Mouse (Mus musculus) activated CD4-positive, CD25-positive, alpha-beta regulatory T cell, adult 4 months (primary cell): Measurements from ENCODE around the gene Foxred1. TPM values are rescaled to one million over a fixed set of nuclear protein-coding genes. Genes with fewer than 3 reads are reported as not detected.

Experiments
- ATAC-seq: one replicate; pipeline ENCODE4 v1.8.0; 2017
- polyA plus RNA-seq, 2 experiments: library from polyadenylated mRNA; unstranded; fragments of 100-300 nt; shearing (Covaris generic); gene quantifications; one replicate each; pipeline ENCODE4 v1.2.1; 2017

Gene Foxred1
- polyA plus RNA-seq: 10 to 100 TPM; 22.8 to 24.7 TPM

- ATAC-seq: peak; percentile 97
Measured at GRCm38 (mm10) chr9:35210542-35211474, at the start of gene Foxred1. TSS of gene Foxred1 (minus strand) at chr9:35211055.

DNA sequence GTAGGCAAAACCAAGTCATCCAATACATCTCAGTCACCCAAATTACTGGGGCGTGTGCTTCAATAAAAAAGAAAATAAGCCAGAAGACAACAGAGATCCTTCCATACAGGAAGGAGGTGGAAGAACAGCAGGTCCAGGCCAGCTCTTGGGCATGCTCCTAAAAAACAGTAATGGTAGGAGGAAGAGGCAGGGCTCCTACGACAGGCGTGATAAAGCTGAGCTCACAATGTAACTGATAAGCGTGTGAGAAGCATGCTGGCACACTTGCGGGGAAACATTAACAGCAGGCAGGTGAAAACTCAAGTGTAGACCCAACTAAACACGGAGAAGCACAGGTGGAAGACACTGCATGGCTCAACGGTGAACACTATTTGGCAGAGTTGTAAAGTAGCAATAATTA, 46.5 kb upstream of the Foxred1 start:
- ATAC-seq: no peak

DNA sequence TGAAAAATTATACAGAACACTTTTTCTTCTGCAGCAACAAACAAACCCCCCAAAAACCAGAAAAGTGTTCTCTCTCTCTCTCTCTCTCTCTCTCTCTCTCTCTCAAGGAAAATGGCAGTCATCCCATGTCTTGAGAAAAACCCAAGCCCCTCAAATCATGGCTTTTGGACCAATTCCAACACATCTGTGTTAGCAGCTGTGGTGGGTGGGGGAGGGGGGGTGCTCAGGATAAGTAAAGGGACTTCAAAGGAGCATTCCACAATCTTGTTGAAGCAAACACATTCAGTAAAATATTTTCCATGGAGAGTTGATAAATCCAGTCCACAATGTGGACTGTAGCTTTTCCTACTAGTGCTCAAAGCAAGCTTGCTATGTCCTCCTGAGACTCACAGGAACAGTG, 38.6 kb upstream of the Foxred1 start:
- ATAC-seq: no peak

DNA sequence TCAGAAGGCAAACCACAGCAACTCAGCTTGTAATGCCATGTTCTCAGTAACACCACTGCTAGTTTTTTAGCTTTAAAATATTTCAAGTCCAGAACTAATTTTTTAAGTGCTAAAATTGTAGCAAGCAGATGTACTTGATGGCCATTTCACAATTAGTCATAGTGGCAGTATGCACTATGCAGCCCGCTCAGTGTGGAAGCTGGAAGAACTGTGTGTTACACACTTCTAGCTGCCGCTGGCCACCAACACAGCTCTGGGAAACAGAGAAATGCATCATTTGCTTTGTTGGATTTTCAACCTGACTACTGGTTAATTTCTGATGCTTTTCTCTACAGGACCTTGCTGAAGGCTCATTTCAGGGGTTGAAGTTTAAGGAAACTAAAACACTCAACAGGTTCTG, 36.5 kb upstream of the Foxred1 start:
- ATAC-seq: no peak

- ATAC-seq: no peak
Measured at GRCm38 (mm10) chr9:35239734-35240133, 28.9 kb upstream of the Foxred1 start.

DNA sequence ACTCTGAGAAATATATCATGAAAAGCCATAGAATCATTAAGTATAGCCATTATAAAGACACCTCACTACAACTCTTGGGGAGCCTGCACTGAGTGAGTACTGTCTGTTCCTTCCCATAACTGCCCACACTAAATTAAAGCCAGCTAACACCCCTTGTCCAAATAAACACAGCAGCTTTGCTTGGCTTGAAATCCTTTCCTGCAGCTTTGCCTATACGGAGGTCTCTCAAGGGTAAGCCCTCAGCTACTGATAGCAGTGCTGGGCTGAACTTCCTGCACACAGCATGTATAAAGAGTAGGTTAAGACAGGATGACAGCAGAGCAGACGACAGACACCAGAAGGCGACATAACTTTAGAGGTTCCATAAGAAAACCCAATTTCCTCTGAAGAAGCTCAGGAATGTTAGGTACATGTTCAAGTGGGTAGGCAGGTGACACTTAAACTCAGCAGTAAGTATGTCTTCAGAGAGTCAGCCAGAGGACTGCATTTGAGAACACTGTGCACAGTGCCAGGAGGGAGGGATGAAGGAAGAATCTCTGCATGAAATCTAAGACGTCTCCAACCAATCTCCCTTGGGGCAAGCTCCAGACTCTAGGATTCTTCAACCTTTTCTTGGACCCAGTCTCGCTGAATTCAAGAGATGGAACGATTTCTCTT, 28.2 kb upstream of the Foxred1 start:
- ATAC-seq: no peak

GRCm38 (mm10) chr9:35238371-35238770, 27.5 kb upstream of the Foxred1 start:
- no peak for ATAC-seq

DNA sequence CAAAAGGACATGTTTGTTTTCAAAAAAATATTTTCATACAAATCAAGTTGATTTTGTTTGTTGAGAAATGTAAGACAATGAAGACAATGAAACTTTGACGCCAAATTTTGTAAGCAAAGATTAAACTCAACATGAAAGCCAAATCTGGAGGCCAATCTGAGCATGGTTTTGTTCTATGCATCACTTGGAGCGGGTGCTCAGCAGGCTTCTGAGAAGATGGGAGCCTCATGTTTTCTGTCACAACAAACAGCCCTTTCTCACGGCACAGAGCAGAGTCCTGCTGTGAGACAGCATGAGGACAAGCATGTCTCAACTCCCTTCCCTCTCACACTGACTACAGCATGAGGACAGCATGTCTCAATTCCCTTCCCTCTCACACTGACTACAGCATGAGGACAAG, 25.1 kb upstream of the Foxred1 start:
- no peak for ATAC-seq

- ATAC-seq: no peak
Measured at GRCm38 (mm10) chr9:35228671-35229070, 17.8 kb upstream of the Foxred1 start.

DNA sequence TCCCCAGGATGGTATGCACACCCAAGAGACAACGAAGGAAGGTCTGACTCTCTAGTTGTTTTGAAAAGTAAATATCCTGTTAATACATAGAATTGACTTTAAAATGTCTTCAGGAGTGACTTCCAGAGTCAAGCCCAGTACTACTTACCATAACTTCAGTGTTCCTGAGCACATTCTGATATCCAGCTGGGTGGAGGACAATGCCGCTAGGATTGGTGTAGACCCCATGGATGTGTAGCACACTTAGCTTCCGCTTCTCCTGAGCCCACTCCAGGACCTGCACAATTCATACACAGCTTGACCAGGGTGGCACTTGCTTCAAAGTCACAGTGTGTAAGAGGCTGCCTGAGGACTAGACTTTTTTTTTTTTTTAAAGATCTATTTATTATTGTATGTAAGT, 12.6 kb upstream of the Foxred1 start:
- no peak for ATAC-seq

DNA sequence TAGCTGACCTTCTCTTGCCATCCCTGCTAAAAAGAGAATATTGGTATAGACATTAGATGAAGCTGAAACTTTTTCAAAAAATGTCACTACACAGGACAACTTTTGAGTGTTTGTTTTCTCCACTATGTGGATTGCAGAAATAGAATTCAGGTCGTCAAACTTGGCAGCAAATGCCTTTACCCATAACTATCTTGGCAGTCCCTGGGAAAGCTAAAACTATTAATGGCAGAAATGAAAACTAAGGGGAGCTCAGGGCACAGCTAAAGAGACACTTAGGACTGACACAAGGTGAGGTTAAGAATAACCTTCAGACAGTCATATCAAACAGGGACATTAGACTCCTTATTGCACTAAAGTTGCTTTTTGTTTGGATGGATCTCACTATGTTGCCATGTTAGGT, 7.1 kb upstream of the Foxred1 start:
- ATAC-seq: no peak

DNA sequence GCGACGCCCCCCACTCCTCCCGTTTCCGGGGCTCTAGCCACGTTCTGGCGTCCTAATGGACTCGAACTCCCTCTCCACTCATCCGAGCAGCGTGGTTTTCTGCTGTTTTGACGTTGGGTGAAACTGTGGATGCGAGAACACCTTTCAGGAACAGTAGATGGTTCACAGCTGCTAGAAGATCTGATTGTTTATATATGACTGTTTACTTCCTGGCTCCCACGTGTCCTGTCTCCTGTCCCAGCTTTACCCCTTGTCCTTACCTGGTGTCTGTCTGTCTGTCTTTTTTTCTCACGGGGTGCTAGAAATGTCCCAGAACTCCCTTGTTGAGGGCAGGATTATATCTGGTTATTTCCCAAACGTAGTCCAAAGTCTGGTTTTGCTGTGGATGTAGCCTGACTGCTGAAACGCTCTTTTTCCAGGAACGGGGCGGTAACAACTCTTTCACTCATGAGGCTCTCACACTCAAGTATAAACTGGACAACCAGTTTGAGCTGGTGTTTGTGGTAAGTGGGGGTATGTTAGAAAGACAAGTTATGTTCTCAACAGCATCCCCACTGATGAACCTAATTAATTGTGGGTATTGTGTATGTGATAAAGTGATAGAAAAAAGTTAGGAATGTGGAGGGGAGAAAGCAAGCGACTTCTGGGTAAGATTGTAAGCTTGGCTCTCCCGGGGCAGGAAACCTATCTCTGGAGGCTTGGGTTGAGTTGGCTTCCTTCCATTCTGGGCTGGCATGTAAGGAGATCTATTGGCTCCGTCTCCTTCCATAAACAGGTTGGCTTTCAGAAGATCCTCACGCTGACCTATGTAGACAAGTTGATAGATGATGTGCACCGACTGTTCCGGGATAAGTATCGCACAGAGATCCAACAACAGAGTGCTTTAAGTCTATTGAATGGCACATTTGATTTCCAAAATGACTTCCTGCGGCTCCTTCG, 987 bp upstream of the Foxred1 start:
- peak; percentile 10 for ATAC-seq

- no peak for ATAC-seq
Measured at GRCm38 (mm10) chr9:35204421-35204820, 6.4 kb downstream of the Foxred1 start.

GRCm38 (mm10) chr9:35203536-35203935, 7.3 kb downstream of the Foxred1 start:
- ATAC-seq: no peak

- ATAC-seq: no peak
Measured at GRCm38 (mm10) chr9:35200529-35201060, 10.3 kb downstream of the Foxred1 start.

- ATAC-seq: peak; percentile 84
Measured at GRCm38 (mm10) chr9:35199772-35200471, 10.9 kb downstream of the Foxred1 start, which contains the start of the genes Srpr and Tirap. TSS of gene Srpr (plus strand) at chr9:35200175. TSS of gene Tirap (minus strand) at chr9:35200291.

- ATAC-seq: no peak
Measured at GRCm38 (mm10) chr9:35198945-35199771, 11.7 kb downstream of the Foxred1 start.

DNA sequence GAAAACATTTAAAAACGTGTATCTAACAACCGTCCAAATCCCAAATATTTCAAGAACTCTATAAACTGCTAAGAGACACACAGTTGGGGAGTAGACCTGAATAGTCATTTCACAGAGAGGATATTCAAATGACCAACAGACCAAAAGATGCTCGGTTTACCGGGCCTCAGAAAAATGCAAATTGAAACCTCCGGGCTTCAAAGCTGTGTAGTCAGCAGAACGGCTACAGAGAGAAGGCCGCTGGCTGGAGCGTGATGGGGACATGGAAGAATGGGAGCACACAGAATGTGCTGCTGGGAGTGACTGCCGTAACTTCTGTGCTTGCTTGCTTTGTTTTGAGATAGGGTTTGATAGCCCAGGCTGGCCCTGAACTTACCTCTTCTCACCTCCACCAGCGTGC, 12.5 kb downstream of the Foxred1 start:
- no peak for ATAC-seq

- ATAC-seq: no peak
Measured at GRCm38 (mm10) chr9:35197625-35198024, 13.2 kb downstream of the Foxred1 start.

DNA sequence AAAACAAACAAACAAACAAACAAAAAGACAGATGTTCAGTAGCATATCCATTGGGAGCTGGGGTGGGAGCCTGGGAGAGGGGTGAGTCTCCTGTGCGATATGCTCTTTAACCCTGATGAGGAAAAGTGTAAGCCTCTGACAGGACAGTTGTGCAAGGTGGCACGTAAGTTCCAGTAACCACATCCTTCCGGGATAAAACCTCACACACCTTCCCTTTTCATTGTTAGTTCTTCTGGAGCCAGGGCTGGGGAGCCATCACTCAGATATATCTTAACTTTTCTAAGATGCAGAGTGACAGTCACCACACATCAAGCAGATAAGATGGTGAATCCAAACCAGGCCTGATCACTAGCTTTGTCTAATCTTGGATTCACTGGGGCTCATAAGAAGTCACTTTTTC, 16.8 kb downstream of the Foxred1 start:
- no peak for ATAC-seq
